Mouse (Mus musculus) neural tube, embryonic 13.5 days (tissue): ENCODE results near the gene Grin1. TPM values are rescaled to one million over a fixed set of nuclear protein-coding genes. Genes with fewer than 3 reads are reported as not detected.

Experiments
- ATAC-seq: fragments of 200-750 bp; cut with Nextera tagmentation; 2 replicates; pipeline ENCODE4 v1.8.0; 2017; ENCODE audit warnings: low read depth, mild to moderate bottlenecking, moderate TSS enrichment, moderate library complexity
- H3K27ac ChIP-seq: fragments of 300-500 bp; sonication (generic); replicated peaks from 2 replicates; pipeline ENCODE4 v1.5.1; 2015; ENCODE audit warnings: moderate library complexity, mild to moderate bottlenecking, inconsistent platforms
- H3K27me3 ChIP-seq: fragments of 300-500 bp; sonication (generic); 2 replicates; pipeline ENCODE4 v1.6.1; 2015; ENCODE audit warnings: mild to moderate bottlenecking, inconsistent platforms
- H3K36me3 ChIP-seq: fragments of 300-500 bp; sonication (generic); 2 replicates; pipeline ENCODE4 v1.6.1; 2015; ENCODE audit warnings: mild to moderate bottlenecking, inconsistent platforms
- H3K4me1 ChIP-seq: fragments of 300-500 bp; sonication (generic); replicated peaks from 2 replicates; pipeline ENCODE4 v1.6.1; 2015; ENCODE audit warnings: inconsistent platforms
- H3K4me2 ChIP-seq: fragments of 300-500 bp; sonication (generic); 2 replicates; pipeline ENCODE4 v1.6.1; 2015; ENCODE audit warnings: inconsistent platforms, mild to moderate bottlenecking, moderate library complexity
- H3K4me3 ChIP-seq: fragments of 300-500 bp; sonication (generic); 2 replicates; pipeline ENCODE4 v1.5.1; 2015; ENCODE audit warnings: mild to moderate bottlenecking, inconsistent platforms
- H3K9ac ChIP-seq: fragments of 300-500 bp; sonication (generic); 2 replicates; pipeline ENCODE4 v1.6.1; 2015; ENCODE audit warnings: moderate library complexity, mild to moderate bottlenecking, inconsistent platforms
- H3K9me3 ChIP-seq: fragments of 300-500 bp; sonication (generic); 2 replicates; pipeline ENCODE4 v1.6.1; 2016; ENCODE audit warnings: inconsistent platforms
- WGBS: fragments of 180-500 bp; shearing (Covaris S2); methylation state at CpG from one replicate; pipeline ENCODE4 v1.1.7; 2015; 5-methylcytosine and 5-hydroxymethylcytosine counted together
- polyA plus RNA-seq: library from polyadenylated mRNA; unstranded; fragments of >200 nt; fragmentation: Nextera tagmentation; extraction: Ambion mirVana; gene quantifications from 2 replicates; pipeline ENCODE4 v1.2.1, GENCODE M21; 2015

Grin1 gene
- 27.1 and 30.2 TPM in 2 replicates for polyA plus RNA-seq

- peaks cover 88% of the 10 kb centered on the region for H3K27me3 ChIP-seq
- ATAC-seq: peak; percentile 86
- 10% methylated on average over 58 of the region's 58 CpGs for WGBS
Observed at GRCm38 (mm10) chr2:25318971-25319773, at the start of gene Grin1. Grin1 (minus strand) TSS chr2:25319187.

GRCm38 (mm10) chr2:25365091-25365761 lies 46.2 kb upstream of the Grin1 start, which contains the start of gene Uap1l1:
Uap1l1 (minus strand) TSS chr2:25365682.
- Histone ChIP-seq H3K27me3 (peaks cover 55% of the 10 kb centered on the region), H3K9ac (peak within 1 kb of the TSS; percentile 79), H3K36me3 (no peaks in the 10 kb centered on the region), H3K9me3 (no peaks in the 10 kb centered on the region), H3K4me3 (peak within 1 kb of the TSS; percentile 56), H3K4me2 (peak within 1 kb of the TSS; percentile 99), H3K27ac (0 out of 2 replicates have a peak within 1 kb of the TSS, but pooled peaks have one; percentile 9), H3K4me1 (peaks cover 12% of the 10 kb centered on the region)
- WGBS: under 1% methylated on average over 47 of the region's 54 CpGs
- peak; percentile 75 for ATAC-seq

More at GRCm38 (mm10) chr2:25318971-25319773, at the start of gene Grin1:
- H3K9ac ChIP-seq: peak within 1 kb of the TSS; percentile 77
- peak within 1 kb of the TSS; percentile 69 for H3K4me2 ChIP-seq
- H3K27ac ChIP-seq: peak within 1 kb of the TSS; percentile 86
- H3K36me3 ChIP-seq: 0 out of 2 replicates have a peak, but pooled peaks cover 3% of the 10 kb centered on the region
- H3K9me3 ChIP-seq: no peaks in the 10 kb centered on the region
- peaks cover 28% of the 10 kb centered on the region for H3K4me1 ChIP-seq
- H3K4me3 ChIP-seq: peak within 1 kb of the TSS; percentile 60

GRCm38 (mm10) chr2:25364761-25365090 lies 45.7 kb upstream of the Grin1 start:
- peak overlapping the region; percentile 56 for H3K4me3 ChIP-seq
- H3K27me3 ChIP-seq: peaks cover 55% of the 10 kb centered on the region
- H3K4me2 ChIP-seq: peak overlapping the region; percentile 99
- ATAC-seq: peak; percentile 30; the same call in 1 of the 2 replicates
- H3K36me3 ChIP-seq: no peaks in the 10 kb centered on the region
- peak overlapping the region; percentile 79 for H3K9ac ChIP-seq
- no peaks in the 10 kb centered on the region for H3K9me3 ChIP-seq
- H3K4me1 ChIP-seq: peaks cover 12% of the 10 kb centered on the region
- H3K27ac ChIP-seq: no peak overlapping the region
- 30% methylated on average over 9 of the region's 9 CpGs for WGBS

- Histone ChIP-seq H3K9me3 (no peaks in the 10 kb centered on the region), H3K4me2 (peak overlapping the region; percentile 99), H3K27me3 (peaks cover 55% of the 10 kb centered on the region), H3K36me3 (no peaks in the 10 kb centered on the region), H3K9ac (no peak overlapping the region), H3K4me3 (peak overlapping the region; percentile 56), H3K27ac (no peak overlapping the region), H3K4me1 (peaks cover 12% of the 10 kb centered on the region)
- no peak for ATAC-seq
- 97% methylated on average over 4 of the region's 4 CpGs for WGBS
Observed at GRCm38 (mm10) chr2:25364313-25364712, 45.3 kb upstream of the Grin1 start.

GRCm38 (mm10) chr2:25363478-25364178 lies 44.6 kb upstream of the Grin1 start:
- peaks cover 12% of the 10 kb centered on the region for H3K4me1 ChIP-seq
- H3K9me3 ChIP-seq: no peaks in the 10 kb centered on the region
- no peak overlapping the region for H3K4me2 ChIP-seq
- ATAC-seq: no peak
- H3K4me3 ChIP-seq: no peak overlapping the region
- H3K9ac ChIP-seq: no peak overlapping the region
- 66% methylated on average over 13 of the region's 13 CpGs for WGBS
- H3K36me3 ChIP-seq: no peaks in the 10 kb centered on the region
- no peak overlapping the region for H3K27ac ChIP-seq
- H3K27me3 ChIP-seq: peaks cover 52% of the 10 kb centered on the region

DNA sequence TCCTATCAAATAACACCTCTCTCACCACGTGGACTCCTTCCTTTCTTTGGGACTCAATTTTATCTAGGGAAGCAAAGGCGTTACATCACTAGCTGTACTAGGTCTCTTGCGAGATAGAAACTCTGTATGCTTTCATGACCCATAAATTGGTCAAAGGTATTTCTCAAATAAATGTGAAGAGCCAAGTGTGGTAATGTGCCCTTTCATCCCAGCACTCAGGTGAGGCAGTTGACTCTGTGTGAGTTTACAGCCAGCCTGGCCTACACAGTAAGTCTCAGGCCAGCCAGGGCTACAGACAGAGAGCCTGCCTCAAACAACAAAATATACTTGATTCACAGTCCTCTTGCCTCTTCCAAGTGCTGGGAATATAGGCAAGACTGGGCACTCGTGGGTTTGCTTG lies 40.9 kb upstream of the Grin1 start:
- WGBS: 86% methylated on average over 4 of the region's 4 CpGs
- H3K27ac ChIP-seq: no peak overlapping the region
- no peak overlapping the region for H3K4me3 ChIP-seq
- no peak overlapping the region for H3K4me2 ChIP-seq
- peaks cover 23% of the 10 kb centered on the region for H3K27me3 ChIP-seq
- H3K36me3 ChIP-seq: no peaks in the 10 kb centered on the region
- peaks cover 30% of the 10 kb centered on the region for H3K4me1 ChIP-seq
- H3K9me3 ChIP-seq: no peaks in the 10 kb centered on the region
- no peak overlapping the region for H3K9ac ChIP-seq
- ATAC-seq: no peak

DNA sequence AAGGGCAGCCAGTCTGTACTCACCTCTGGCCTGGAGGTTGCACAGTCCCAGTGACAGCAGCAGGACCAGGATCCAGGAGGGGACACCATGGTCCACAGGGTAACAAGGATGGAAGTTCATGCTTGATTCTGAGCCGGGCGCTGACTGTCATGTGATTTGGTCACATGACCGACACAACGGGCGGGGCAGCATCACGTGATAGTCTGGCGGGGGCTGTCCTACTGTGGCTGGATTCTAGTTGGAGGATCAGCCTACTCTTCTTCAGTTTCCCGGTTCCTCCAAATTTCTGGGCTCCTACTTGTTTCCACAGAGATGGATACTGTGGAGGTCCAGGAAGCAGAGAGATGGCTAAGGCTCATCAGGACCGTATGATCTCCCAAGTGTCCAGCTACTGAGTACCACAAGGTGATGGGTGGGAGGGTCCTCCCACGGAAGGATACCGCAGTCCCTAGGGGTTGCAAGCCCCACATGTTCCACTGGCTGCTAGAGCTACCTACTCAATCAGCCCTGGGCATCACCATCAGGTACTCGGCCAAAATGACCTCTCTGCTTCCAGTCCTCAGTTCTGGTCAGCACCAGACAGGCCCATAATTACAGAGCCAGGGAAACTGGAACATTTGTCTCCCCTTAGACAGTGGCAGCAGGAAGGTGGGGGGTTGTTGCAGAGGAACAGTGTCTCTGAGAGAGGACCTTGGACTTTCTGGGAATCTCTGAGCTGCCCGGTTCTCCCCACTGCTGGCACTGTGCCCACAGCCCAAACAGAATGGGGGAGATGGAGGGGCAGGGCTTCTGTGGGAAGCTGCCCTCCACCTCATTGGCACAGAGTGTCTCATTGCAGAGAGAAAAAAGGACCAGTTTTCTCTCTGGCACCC lies 37.5 kb upstream of the Grin1 start, which contains the start of gene Dpp7:
TSS of gene Dpp7 (minus strand) at position 152 of the 872 bp plus-strand sequence.
- WGBS: 4% methylated on average over 13 of the region's 13 CpGs
- H3K9me3 ChIP-seq: no peaks in the 10 kb centered on the region

DNA sequence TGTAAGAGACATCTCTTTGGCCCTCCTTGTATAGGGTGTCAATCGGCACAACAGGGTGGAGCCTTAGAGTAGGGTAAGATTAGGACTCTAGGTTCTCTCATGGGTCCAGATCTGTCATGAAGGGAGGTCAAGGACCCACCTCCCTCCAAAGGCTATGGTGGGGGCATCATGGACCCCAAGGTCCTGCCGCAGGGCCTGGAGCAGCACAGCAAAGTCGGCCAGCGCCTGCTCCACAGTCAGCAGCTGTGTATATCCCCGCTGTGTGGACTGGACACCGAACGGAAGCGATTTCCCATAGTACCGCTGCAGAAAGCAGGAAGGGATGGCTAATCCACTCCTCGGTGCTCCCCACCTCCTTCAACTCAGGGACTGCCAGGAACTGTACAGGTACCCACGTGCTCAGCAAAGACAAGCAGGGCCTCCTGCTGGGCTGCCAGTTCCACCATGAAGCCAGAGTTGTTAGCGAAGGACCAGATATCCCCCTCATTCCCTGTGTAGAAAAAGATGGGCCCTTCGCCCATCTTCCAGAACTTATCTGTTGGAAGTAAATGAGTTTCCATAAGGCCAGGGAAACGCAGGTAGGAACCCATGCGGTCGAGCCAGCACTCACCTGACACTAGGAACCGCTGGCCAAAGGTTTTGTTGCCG lies 36.6 kb upstream of the Grin1 start:
- Histone ChIP-seq H3K4me3 (peak overlapping the region; percentile 54), H3K27me3 (no peaks in the 10 kb centered on the region), H3K4me1 (peaks cover 28% of the 10 kb centered on the region), H3K36me3 (peaks cover 37% of the 10 kb centered on the region), H3K9ac (peak overlapping the region; percentile 72), H3K27ac (no peak overlapping the region), H3K9me3 (no peaks in the 10 kb centered on the region), H3K4me2 (peak overlapping the region; percentile 88)
- peak; percentile 37; the same call in 1 of the 2 replicates for ATAC-seq
- WGBS: 42% methylated on average over 18 of the region's 18 CpGs

More for the DNA sequence above, 37.5 kb upstream of the Grin1 start, which contains the start of gene Dpp7:
- Histone ChIP-seq H3K27ac (no peak within 1 kb of the TSS), H3K36me3 (peaks cover 28% of the 10 kb centered on the region), H3K4me3 (peak within 1 kb of the TSS; percentile 54), H3K4me1 (peaks cover 28% of the 10 kb centered on the region), H3K9ac (peak within 1 kb of the TSS; percentile 72), H3K4me2 (peak within 1 kb of the TSS; percentile 88), H3K27me3 (no peaks in the 10 kb centered on the region)
- peak; percentile 80 for ATAC-seq

DNA sequence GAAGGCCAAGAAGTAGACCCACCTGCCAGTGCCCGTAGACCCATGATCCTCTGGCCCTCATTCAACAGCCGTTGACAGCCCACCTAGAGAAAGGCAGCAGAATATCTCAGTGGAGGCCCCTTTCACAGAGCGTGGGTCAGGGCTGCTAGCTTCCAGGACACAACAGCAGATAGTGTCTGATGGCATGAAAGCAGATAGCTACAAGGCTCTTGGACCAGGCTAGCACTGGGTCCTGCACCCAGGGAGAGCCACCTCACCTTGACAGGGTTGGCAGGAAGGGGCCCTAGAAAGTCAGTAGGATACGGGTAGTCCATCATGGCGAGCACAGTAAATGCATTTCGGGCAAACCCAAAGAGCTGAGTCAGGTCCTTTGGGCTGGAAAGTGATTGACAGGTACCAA lies 35.2 kb upstream of the Grin1 start:
- Histone ChIP-seq H3K9me3 (no peaks in the 10 kb centered on the region), H3K36me3 (peaks cover 50% of the 10 kb centered on the region), H3K4me2 (no peak overlapping the region), H3K4me3 (no peak overlapping the region), H3K27ac (no peak overlapping the region), H3K9ac (no peak overlapping the region), H3K27me3 (no peaks in the 10 kb centered on the region), H3K4me1 (peaks cover 28% of the 10 kb centered on the region)
- ATAC-seq: no peak
- 89% methylated on average over 6 of the region's 6 CpGs for WGBS

- peaks cover 10% of the 10 kb centered on the region for H3K4me1 ChIP-seq
- H3K9ac ChIP-seq: no peak overlapping the region
- no peaks in the 10 kb centered on the region for H3K27me3 ChIP-seq
- H3K9me3 ChIP-seq: no peaks in the 10 kb centered on the region
- no peak overlapping the region for H3K4me2 ChIP-seq
- ATAC-seq: no peak
- 95% methylated on average over 3 of the region's 3 CpGs for WGBS
- peaks cover 83% of the 10 kb centered on the region for H3K36me3 ChIP-seq
- H3K27ac ChIP-seq: no peak overlapping the region
- H3K4me3 ChIP-seq: no peak overlapping the region
Observed at GRCm38 (mm10) chr2:25350701-25351100, 31.7 kb upstream of the Grin1 start.

DNA sequence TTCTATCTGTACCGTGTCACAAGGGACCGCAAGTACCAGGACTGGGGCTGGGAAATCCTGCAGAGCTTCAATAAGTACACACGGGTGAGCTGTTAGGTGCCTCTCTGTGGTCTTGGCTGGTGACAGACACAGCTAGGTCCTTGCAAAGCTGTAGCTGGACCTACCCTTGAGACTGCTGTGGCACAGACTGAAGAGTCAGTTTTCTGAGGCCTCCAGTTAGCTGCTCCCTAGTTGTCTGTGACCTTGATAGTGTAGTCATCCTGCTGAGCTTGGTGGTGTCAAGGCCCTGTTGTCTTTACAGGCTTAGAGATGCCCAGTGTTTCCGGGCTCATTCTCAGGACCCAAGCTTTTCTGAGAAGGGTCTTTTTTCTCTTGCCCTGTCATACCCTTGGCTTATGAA lies 30.5 kb upstream of the Grin1 start:
- peaks cover 95% of the 10 kb centered on the region for H3K36me3 ChIP-seq
- no peak overlapping the region for H3K4me3 ChIP-seq
- 97% methylated on average over 4 of the region's 4 CpGs for WGBS
- ATAC-seq: no peak
- no peaks in the 10 kb centered on the region for H3K27me3 ChIP-seq
- no peak overlapping the region for H3K27ac ChIP-seq
- H3K9me3 ChIP-seq: no peaks in the 10 kb centered on the region
- H3K9ac ChIP-seq: no peak overlapping the region
- H3K4me2 ChIP-seq: no peak overlapping the region
- H3K4me1 ChIP-seq: no peaks in the 10 kb centered on the region
